Mouse (Mus musculus): ENCODE measurements around the gene Cdkn1b. TPM values are rescaled to one million over a fixed set of nuclear protein-coding genes. Genes with fewer than 3 reads are reported as not detected.

Cdkn1b gene
- polyA plus RNA-seq, 1 experiment from 2014 or later, result 14.1 TPM

- Histone ChIP-seq H3K27ac (ENCODE audit: low read depth) (no peak overlapping the region), H3K4me1 (ENCODE audit: insufficient read depth) (no peaks in the 10 kb centered on the region), H3K9me3 (ENCODE audit: low read length) (no peaks in the 10 kb centered on the region), H3K9ac (replicated peaks) (no peak overlapping the region), H3K27me3 (ENCODE audit: insufficient read depth, low read length) (no peaks in the 10 kb centered on the region), H3K36me3 (replicated peaks; ENCODE audit: insufficient read depth, low read length) (peaks cover 42% of the 10 kb centered on the region), H3K4me3 (ENCODE audit: low read depth, low read length) (no peak overlapping the region), H3K4me2 (ENCODE audit: low read depth, low read length) (no peak overlapping the region)
- 69% methylated on average over 6 of the region's 6 CpGs for WGBS (ENCODE audit: insufficient replicate concordance)
- ATAC-seq, result no peak
- TF ChIP-seq EP300 (IDR thresholded peaks at IDR 0.05; ENCODE audit: low read depth) (no peak), CTCF (IDR thresholded peaks at IDR 0.05; ENCODE audit: low read depth) (no peak)
- no peak for DNase-seq
These were observed 25.9 kb downstream of the Cdkn1b start for GRCm38 (mm10) chr6:134946054-134946453.

GRCm38 (mm10) chr6:134946858-134947257 lies 26.7 kb downstream of the Cdkn1b start:
- TF ChIP-seq EP300 (IDR thresholded peaks at IDR 0.05; ENCODE audit: low read depth) (no peak), CTCF (IDR thresholded peaks at IDR 0.05; ENCODE audit: low read depth) (no peak)
- H3K4me1 ChIP-seq (ENCODE audit: insufficient read depth), result no peaks in the 10 kb centered on the region
- H3K27me3 ChIP-seq (ENCODE audit: insufficient read depth, low read length), result no peaks in the 10 kb centered on the region
- H3K27ac ChIP-seq (ENCODE audit: low read depth), result no peak overlapping the region
- no peaks in the 10 kb centered on the region for H3K9me3 ChIP-seq (ENCODE audit: low read length)
- peaks cover 43% of the 10 kb centered on the region for H3K36me3 ChIP-seq (replicated peaks; ENCODE audit: insufficient read depth, low read length)
- WGBS (ENCODE audit: insufficient replicate concordance), result 71% methylated on average over 9 of the region's 9 CpGs
- no peak overlapping the region for H3K4me3 ChIP-seq (ENCODE audit: low read depth, low read length)
- DNase-seq, result no peak
- H3K9ac ChIP-seq (replicated peaks), result no peak overlapping the region
- no peak for ATAC-seq
- peak overlapping the region; percentile 20; the same call in 1 of the 2 replicates for H3K4me2 ChIP-seq (ENCODE audit: low read depth, low read length)

- ATAC-seq (peak; percentile 68), DNase-seq (peak; percentile 79)
- TF ChIP-seq CTCF (IDR thresholded peaks at IDR 0.05; ENCODE audit: low read depth) (peak; percentile 82), EP300 (IDR thresholded peaks at IDR 0.05; ENCODE audit: low read depth) (peak; percentile 31; the same call in 1 of the 2 replicates)
- Histone ChIP-seq H3K36me3 (replicated peaks; ENCODE audit: insufficient read depth, low read length) (peaks cover 37% of the 10 kb centered on the region), H3K27me3 (ENCODE audit: insufficient read depth, low read length) (no peaks in the 10 kb centered on the region), H3K4me2 (ENCODE audit: low read depth, low read length) (peak overlapping the region; percentile 20; the same call in 1 of the 2 replicates), H3K4me1 (ENCODE audit: insufficient read depth) (no peaks in the 10 kb centered on the region), H3K9ac (replicated peaks) (no peak overlapping the region), H3K9me3 (ENCODE audit: low read length) (no peaks in the 10 kb centered on the region), H3K27ac (ENCODE audit: low read depth) (no peak overlapping the region), H3K4me3 (ENCODE audit: low read depth, low read length) (no peak overlapping the region)
- WGBS (ENCODE audit: insufficient replicate concordance), result 50% methylated on average over 13 of the region's 13 CpGs
These were observed 27.3 kb downstream of the Cdkn1b start for GRCm38 (mm10) chr6:134947311-134948087.

- Histone ChIP-seq H3K36me3 (replicated peaks; ENCODE audit: insufficient read depth, low read length) (peaks cover 38% of the 10 kb centered on the region), H3K4me1 (ENCODE audit: insufficient read depth) (no peaks in the 10 kb centered on the region), H3K4me2 (ENCODE audit: low read depth, low read length) (no peak overlapping the region), H3K27ac (ENCODE audit: low read depth) (no peak overlapping the region), H3K9me3 (ENCODE audit: low read length) (no peaks in the 10 kb centered on the region), H3K9ac (replicated peaks) (no peak overlapping the region), H3K4me3 (ENCODE audit: low read depth, low read length) (no peak overlapping the region), H3K27me3 (ENCODE audit: insufficient read depth, low read length) (no peaks in the 10 kb centered on the region)
- no peak for ATAC-seq
- WGBS (ENCODE audit: insufficient replicate concordance), result 60% methylated on average over 11 of the region's 11 CpGs
- no peak for TF ChIP-seq CTCF (IDR thresholded peaks at IDR 0.05; ENCODE audit: low read depth)
- TF ChIP-seq EP300 (IDR thresholded peaks at IDR 0.05; ENCODE audit: low read depth), result no peak
- DNase-seq, result no peak
These were observed 28.4 kb downstream of the Cdkn1b start for GRCm38 (mm10) chr6:134948522-134949061.

- Histone ChIP-seq H3K4me3 (ENCODE audit: low read depth, low read length) (no peak overlapping the region), H3K4me2 (ENCODE audit: low read depth, low read length) (no peak overlapping the region), H3K27ac (ENCODE audit: low read depth) (no peak overlapping the region), H3K27me3 (ENCODE audit: insufficient read depth, low read length) (no peaks in the 10 kb centered on the region), H3K36me3 (replicated peaks; ENCODE audit: insufficient read depth, low read length) (peaks cover 37% of the 10 kb centered on the region), H3K4me1 (ENCODE audit: insufficient read depth) (no peaks in the 10 kb centered on the region), H3K9ac (replicated peaks) (no peak overlapping the region), H3K9me3 (ENCODE audit: low read length) (no peaks in the 10 kb centered on the region)
- DNase-seq (no peak), ATAC-seq (no peak)
- TF ChIP-seq EP300 (IDR thresholded peaks at IDR 0.05; ENCODE audit: low read depth) (no peak), CTCF (IDR thresholded peaks at IDR 0.05; ENCODE audit: low read depth) (no peak)
- WGBS (ENCODE audit: insufficient replicate concordance), result 91% methylated on average over 3 of the region's 3 CpGs
These were observed 29.0 kb downstream of the Cdkn1b start for GRCm38 (mm10) chr6:134949241-134949640.

- H3K4me3 ChIP-seq (ENCODE audit: low read depth, low read length), result no peak overlapping the region
- WGBS (ENCODE audit: insufficient replicate concordance), result 52% methylated on average over 5 of the region's 5 CpGs
- peaks cover 34% of the 10 kb centered on the region for H3K36me3 ChIP-seq (replicated peaks; ENCODE audit: insufficient read depth, low read length)
- no peak overlapping the region for H3K27ac ChIP-seq (ENCODE audit: low read depth)
- no peaks in the 10 kb centered on the region for H3K27me3 ChIP-seq (ENCODE audit: insufficient read depth, low read length)
- no peaks in the 10 kb centered on the region for H3K9me3 ChIP-seq (ENCODE audit: low read length)
- ATAC-seq (peak; percentile 51), DNase-seq (no peak)
- no peak overlapping the region for H3K4me2 ChIP-seq (ENCODE audit: low read depth, low read length)
- H3K4me1 ChIP-seq (ENCODE audit: insufficient read depth), result no peaks in the 10 kb centered on the region
- TF ChIP-seq EP300 (IDR thresholded peaks at IDR 0.05; ENCODE audit: low read depth) (peak; percentile 74; the same call in 1 of the 2 replicates), CTCF (IDR thresholded peaks at IDR 0.05; ENCODE audit: low read depth) (no peak)
- H3K9ac ChIP-seq (replicated peaks), result no peak overlapping the region
These were observed 31.2 kb downstream of the Cdkn1b start for GRCm38 (mm10) chr6:134951364-134951763.

Measured in liver, postnatal 0 days (tissue).